Mouse (Mus musculus): Measurements from ENCODE around the gene Nhlrc4.

The Nhlrc4 gene

DNA sequence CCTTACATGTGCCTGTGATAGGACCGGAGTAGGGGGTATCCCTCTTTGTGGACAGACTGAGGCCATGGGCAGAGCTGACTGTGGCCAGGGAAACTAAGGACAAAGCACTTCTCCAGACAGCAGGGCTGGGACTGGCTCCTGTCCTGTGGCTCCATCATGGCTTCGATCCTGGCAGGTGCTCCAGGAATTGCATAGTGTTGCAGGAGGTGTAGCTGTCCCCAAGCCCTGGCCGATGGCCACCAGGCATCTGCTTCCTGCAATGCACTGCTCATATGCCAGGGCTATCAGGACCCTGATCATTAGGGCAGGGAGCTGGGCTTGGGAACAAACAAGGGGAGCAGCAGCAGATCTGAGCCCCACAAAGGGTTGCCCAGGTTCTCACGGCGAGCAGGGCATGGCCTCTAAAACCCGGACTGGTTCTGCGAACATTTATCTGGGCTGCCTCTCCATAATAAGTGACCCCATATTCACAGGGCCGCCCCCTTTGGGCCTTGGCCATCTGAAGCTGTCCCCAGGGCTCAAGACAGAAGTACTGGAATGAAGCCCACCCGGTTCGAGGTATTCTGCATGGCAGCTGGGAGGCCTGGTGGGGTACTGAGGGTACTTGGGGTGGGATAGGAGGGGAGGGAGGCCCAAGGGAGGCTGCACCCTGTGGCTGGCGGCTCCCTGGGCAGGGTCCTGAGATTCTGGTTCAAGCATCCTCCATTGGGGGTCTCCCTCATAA, 14.2 kb upstream of the Nhlrc4 start:
- DNase-seq (ENCODE audit: low spot score) = no peak

- DNase-seq (ENCODE audit: low spot score) = no peak
Observed at GRCm38 (mm10) chr17:25957586-25958051, 12.9 kb upstream of the Nhlrc4 start.

DNA sequence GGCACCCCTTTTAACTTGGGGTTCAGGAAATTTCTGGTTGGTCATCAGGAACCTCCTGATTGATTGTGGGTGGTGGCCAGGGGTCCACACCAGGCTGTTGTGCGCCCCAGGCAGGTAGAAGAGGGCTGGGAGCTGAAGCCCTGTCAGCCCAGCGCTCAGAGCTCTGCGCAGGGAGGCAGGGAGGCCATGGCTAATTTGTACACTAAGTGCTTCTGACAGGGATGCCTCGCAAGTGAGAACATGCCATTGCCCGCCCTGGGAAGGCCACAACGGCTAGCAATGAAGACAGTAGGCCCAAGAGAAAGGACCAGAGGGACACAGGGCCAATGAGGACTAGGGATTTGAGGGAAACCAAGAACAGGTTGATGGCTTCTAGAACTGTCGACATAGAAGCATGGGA, 11.9 kb upstream of the Nhlrc4 start:
- no peak for DNase-seq (ENCODE audit: low spot score)

DNA sequence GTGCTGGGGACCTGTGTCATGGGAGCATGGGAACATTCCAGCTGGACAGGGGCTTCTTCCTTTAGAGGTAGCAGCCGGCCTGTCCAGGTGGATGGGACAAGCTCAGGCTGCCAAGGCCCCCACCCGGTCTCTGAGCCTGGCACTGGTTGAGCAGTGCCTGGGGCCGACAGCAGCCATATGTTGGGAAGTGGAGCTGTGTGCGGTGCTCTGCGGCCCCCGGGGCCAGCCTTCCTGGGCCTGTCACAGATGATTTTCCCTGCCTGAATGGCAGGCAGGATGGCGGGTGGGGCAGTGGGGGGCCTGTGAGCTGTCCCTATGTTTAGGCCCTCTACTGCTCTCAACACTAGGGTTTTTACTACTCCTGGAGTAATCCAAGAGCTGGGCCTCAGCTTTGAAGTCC, 11.4 kb upstream of the Nhlrc4 start:
- no peak for DNase-seq (ENCODE audit: low spot score)

DNA sequence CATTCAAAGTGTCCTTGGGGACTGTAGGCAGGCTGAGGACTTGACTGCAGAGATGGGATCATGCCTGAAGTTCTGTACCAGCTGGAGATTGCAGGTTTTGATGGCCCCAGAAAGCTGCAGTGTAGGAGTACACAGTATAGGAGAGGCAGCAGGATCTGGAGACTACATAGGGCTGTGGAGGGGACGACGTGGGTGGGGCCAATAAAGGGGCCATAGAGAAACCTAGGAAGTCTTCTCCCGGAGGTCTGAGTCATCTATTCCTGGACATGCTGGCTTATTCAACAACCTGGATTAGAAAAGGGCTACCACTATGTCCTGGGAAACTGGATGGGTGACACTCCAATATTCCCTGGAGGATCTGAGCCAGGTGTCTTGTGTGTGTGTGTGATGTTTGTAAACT, 11.0 kb upstream of the Nhlrc4 start:
- no peak for DNase-seq (ENCODE audit: low spot score)

DNA sequence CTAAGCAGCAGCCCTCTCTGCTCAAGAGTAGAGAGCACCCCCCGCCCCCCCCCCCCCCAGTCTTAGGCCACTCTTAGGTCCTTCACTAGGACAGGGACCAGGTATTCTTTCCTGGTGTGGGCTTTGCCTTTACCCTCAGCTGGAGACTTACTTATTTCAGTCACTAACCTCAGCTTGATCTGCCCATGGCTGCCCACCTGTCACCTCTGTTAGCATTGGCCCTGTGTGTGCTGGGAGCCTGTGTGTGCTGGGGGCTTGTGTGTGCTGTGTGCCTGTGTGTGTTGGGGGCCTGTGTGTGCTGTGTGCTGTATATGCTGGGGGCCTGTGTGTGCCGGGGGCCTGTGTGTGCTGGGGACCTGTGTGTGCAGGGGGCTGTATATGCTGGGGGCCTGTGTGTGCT, 9.9 kb upstream of the Nhlrc4 start:
- no peak for DNase-seq (ENCODE audit: low spot score)

- DNase-seq (ENCODE audit: low spot score) = no peak
Observed at GRCm38 (mm10) chr17:25953161-25953560, 8.4 kb upstream of the Nhlrc4 start.

DNA sequence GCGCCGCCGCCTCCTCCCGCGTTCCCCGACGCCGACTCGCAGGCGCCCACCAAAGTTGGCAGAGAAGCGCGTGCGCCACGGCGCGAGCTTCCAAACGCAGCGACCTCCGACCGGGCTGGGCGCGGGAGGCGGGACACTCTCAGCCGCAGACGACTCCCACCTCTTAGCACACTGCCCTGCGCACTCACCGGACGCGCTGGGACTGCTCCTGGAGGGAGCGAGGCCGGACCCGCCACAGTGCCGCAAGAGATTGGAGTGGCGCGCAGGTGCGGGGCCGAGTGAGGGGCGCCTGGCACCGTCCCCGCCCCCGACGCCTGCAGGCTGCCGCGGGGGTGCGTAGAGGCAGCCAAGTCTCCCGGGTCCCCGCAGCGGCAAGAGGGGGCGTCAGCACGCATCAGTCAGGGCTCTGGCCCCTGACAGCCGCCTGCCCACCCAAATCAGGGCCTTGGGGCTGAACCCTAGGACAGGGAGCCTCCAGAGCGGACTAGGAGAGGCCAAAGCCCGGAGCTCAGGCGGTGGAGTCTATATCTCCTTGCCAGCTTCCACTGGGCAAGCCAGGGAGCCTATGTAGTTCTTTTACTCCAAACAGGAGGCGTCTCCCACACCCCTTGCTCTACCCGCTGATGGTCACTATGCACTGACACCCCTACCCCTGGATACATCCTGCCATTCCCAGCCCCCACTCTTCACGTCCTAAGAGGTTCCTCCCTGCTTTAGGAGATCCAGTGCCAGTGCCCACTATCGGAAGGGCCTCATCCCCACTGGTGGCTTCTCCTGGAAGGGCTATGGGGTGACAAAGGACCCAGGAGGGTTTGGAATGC, 7.3 kb upstream of the Nhlrc4 start, which contains the start of gene A930017K11Rik:
Gene A930017K11Rik, minus strand, starts transcription at position 763 of the 821 bp plus-strand sequence.
- DNase-seq (ENCODE audit: low spot score) = no peak

- DNase-seq (ENCODE audit: low spot score) = no peak
Observed at GRCm38 (mm10) chr17:25951225-25951802, 6.6 kb upstream of the Nhlrc4 start.

- DNase-seq (ENCODE audit: low spot score) = no peak
Observed at GRCm38 (mm10) chr17:25950706-25951105, 5.9 kb upstream of the Nhlrc4 start.

DNA sequence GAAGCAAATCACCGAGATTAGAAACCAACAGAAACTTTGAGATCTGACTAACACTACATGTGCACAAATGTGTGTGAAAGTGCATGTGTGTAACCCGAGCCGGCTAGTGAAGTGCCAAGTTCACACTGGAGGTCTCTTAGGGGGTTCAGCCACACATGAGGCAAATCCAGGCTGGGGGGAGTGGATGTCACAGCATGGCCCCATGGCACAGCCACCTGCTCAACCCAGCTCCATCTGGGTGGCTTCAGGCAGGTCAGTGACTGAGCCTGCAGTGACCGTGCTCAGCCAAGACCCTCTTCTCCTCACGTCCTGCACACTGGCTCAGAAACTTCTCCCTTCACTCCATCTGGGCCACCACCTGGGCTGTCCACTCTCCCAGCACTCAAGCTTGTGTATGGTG, 5.2 kb upstream of the Nhlrc4 start:
- DNase-seq (ENCODE audit: low spot score) = no peak

GRCm38 (mm10) chr17:25948051-25948450, 3.3 kb upstream of the Nhlrc4 start:
- DNase-seq (ENCODE audit: low spot score) = no peak

- DNase-seq (ENCODE audit: low spot score) = no peak
Observed at GRCm38 (mm10) chr17:25947576-25947975, 2.8 kb upstream of the Nhlrc4 start.

DNA sequence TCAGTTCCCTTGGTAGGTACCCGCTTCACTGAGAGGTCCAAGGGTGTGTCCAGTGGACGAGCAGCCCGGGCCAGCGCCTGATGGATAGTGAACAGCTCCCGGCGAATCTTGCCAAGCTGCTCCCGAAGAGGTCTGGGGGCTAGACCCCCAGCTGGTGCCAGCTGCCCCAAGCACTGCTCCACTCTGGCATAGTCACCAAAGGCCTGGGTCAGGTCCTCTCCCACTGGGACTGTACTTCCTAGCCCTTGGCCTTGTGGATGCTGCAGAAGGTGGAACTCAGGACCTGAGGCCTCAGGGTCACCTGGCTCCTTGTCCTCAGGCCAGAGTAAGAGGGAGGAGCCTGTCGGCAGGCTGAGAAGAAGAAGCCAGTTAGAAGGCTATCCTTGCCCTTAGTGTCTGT, 2.1 kb upstream of the Nhlrc4 start:
- DNase-seq (ENCODE audit: low spot score) = no peak

DNA sequence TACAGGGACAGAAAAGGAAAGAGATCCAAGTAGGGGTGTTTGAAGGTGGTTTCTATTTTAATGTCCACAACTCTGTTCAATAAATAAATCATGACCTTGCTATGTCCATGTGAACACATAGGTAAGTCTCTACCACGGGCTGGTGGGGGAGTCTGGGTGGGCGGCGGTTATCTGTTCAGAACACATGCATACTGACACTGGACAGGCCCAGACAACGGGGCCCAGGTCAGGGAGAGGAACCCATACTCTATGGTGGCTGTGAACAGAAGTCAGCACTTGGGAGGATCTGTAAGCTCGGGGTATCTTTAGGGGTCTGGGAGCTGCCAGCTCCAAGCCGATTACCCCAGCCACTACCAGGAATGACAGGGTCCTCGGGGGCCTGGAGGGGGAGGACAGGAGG, 1.6 kb upstream of the Nhlrc4 start:
- no peak for DNase-seq (ENCODE audit: low spot score)

DNA sequence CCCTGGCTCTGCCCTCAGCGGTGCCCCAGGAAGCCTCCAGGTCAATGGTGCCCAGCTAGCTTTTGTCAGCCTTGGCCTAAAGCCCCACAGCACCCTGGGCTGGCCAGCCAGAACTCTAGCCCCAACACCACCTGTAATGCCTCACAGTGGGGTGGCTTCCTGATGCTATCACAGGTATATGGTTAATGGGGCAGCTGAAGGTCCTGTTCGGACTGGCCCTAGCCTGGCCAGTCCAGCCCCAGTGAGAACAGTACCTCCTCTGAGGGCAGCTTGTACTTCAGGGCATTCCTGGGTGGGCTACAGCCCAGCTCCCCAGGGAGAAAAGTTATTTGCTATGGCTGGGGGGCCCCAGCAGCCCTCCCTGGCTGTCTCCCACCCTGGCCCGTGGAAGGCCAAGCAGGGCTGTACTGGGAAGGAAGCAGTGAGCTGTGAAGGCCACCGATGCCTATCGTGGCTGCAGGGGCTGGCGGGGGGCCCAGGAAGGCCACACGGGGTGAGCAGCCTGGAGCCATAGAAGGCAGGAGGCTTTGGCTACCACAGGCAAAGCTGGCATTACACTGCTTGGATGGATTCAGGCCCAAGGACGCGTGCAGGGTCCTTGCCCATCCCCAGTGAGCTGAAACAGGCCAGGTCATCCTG, 875 bp upstream of the Nhlrc4 start:
- DNase-seq (ENCODE audit: low spot score) = no peak

- DNase-seq (ENCODE audit: low spot score) = no peak
Observed at GRCm38 (mm10) chr17:25943769-25944168, 992 bp downstream of the Nhlrc4 start.

GRCm38 (mm10) chr17:25943221-25943620, 1.5 kb downstream of the Nhlrc4 start:
- DNase-seq (ENCODE audit: low spot score) = no peak

- no peak for DNase-seq (ENCODE audit: low spot score)
Observed at GRCm38 (mm10) chr17:25942597-25943151, 2.1 kb downstream of the Nhlrc4 start.

DNA sequence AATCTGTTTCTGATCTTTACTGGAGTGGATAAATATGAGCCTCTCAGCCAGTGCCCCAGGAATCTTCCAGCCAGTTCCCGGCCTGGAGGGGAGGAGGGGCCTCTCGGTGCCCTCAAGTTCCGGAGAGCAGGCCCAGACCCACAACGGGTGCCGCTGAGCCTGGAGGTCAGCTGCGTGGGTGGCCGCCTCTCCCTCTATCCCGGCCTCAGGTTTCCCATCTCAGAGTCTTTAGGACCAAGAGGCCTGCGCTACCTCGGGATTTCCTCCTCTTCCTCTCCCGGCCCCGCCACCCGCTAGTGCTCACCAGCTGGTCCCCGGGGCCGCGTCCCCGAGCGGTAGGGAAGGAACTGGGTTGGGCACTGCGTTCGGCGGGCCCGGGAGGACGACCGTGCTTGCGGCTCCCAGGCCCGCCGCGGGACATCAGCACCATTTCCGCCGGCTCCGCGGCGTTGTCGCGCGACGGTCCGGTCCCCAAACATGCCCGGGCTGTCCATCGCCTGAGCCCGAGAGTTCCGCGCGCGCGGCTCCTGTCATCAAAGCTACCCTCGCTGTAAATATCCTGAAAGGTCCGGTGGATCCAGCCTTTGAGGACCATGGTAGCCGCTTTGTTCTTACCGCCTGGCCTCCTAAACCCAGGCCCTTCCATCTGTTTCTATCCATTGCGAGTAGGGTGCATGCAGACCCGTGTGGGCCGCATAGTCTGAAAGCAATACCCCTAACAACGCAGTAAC, 3.1 kb downstream of the Nhlrc4 start:
- DNase-seq (ENCODE audit: low spot score) = peak; percentile 62

GRCm38 (mm10) chr17:25934526-25934925, 10.2 kb downstream of the Nhlrc4 start:
- no peak for DNase-seq (ENCODE audit: low spot score)

All from lung, postnatal 25 days (tissue).